Mouse (Mus musculus) ES-CJ7 (cell line): ENCODE data around the gene Gm20765.
"Not testable (repeated sequence)": the region's sequence is repeated elsewhere in the genome, so short reads cannot be mapped to it uniquely, and the experiment has no call there.

Experiments used
- DNase-seq: peaks from one replicate; pipeline ENCODE4 v3.0.0; 2011; ENCODE audit warnings: low read depth, low spot score

Gene Gm20765

GRCm38 (mm10) chr10:104185233-104185632 lies at the start of gene Gm20765:
Gene Gm20765, plus strand, starts transcription at chr10:104185533.
- DNase-seq = not testable (repeated sequence)

GRCm38 (mm10) chr10:104142687-104143086 lies 42.6 kb upstream of the Gm20765 start, which contains the start of gene Gm21293:
Gene Gm21293, plus strand, starts transcription at chr10:104142987.
- not testable (repeated sequence) for DNase-seq

- not testable (repeated sequence) for DNase-seq
Observed at GRCm38 (mm10) chr10:104151197-104151596, 34.1 kb upstream of the Gm20765 start, which contains the start of gene Gm6763. Gene Gm6763, plus strand, starts transcription at chr10:104151497.

- not testable (repeated sequence) for DNase-seq
Observed at GRCm38 (mm10) chr10:104159706-104160105, 25.6 kb upstream of the Gm20765 start, which contains the start of gene Gm8764. Gene Gm8764, plus strand, starts transcription at chr10:104160006.

- not testable (repeated sequence) for DNase-seq
Observed at GRCm38 (mm10) chr10:104168215-104168614, 17.1 kb upstream of the Gm20765 start, which contains the start of gene Gm21304. Gene Gm21304, plus strand, starts transcription at chr10:104168515.

GRCm38 (mm10) chr10:104176724-104177123 lies 8.6 kb upstream of the Gm20765 start, which contains the start of gene Gm21312:
Gene Gm21312, plus strand, starts transcription at chr10:104177024.
- DNase-seq = not testable (repeated sequence)

GRCm38 (mm10) chr10:104193742-104194141 lies 8.4 kb downstream of the Gm20765 start, which contains the start of gene Gm4340:
Gene Gm4340, plus strand, starts transcription at chr10:104194042.
- not testable (repeated sequence) for DNase-seq

GRCm38 (mm10) chr10:104209655-104210054 lies 24.3 kb downstream of the Gm20765 start:
- no peak for DNase-seq

- DNase-seq = no peak
Observed at GRCm38 (mm10) chr10:104210268-104210990, 25.1 kb downstream of the Gm20765 start.

GRCm38 (mm10) chr10:104214527-104214926 lies 29.2 kb downstream of the Gm20765 start:
- DNase-seq = no peak

- DNase-seq = no peak
Observed at GRCm38 (mm10) chr10:104220303-104221021, 35.1 kb downstream of the Gm20765 start.
